Mouse (Mus musculus) myocyte (in vitro differentiated cells): ENCODE data around the gene Ccdc47. TPM values are rescaled to one million over a fixed set of nuclear protein-coding genes. Genes with fewer than 3 reads are reported as not detected.
A peak's percentile ranks its signal among the peaks of the same experiment; 100 is the strongest.

Source experiments
- H3K27me3 ChIP-seq: one replicate; pipeline ENCODE4 v1.6.1; 2011; ENCODE audit not compliant: control insufficient read depth, insufficient read depth, insufficient read length
- H3K36me3 ChIP-seq: one replicate; pipeline ENCODE4 v1.6.1; 2011; ENCODE audit not compliant: control insufficient read depth, insufficient read depth
- H3K4me2 ChIP-seq: one replicate; pipeline ENCODE4 v1.6.1; 2011; ENCODE audit warnings: low read depth, control low read depth
- H3K4me3 ChIP-seq: one replicate; pipeline ENCODE4 v1.5.1; 2011; ENCODE audit warnings: mild to moderate bottlenecking, control low read depth, moderate library complexity
- H3K79me2 ChIP-seq: one replicate; pipeline ENCODE4 v1.6.1; 2011; ENCODE audit not compliant: control insufficient read depth, insufficient read depth
- H3ac ChIP-seq: one replicate; pipeline ENCODE4 v1.6.1; 2011; ENCODE audit not compliant: control insufficient read depth, insufficient read length
- CEBPB ChIP-seq: IDR thresholded peaks from 2 replicates; pipeline ENCODE4 v1.6.1; 2011; ENCODE audit warnings: mild to moderate bottlenecking, moderate library complexity; ENCODE audit not compliant: poor library complexity, insufficient read depth, severe bottlenecking
- E2F4 ChIP-seq: IDR thresholded peaks from one replicate; pipeline ENCODE4 v1.6.1; 2011; ENCODE audit warnings: mild to moderate bottlenecking, control low read depth, moderate library complexity; ENCODE audit not compliant: insufficient read depth
- MAX ChIP-seq: IDR thresholded peaks from one replicate; pipeline ENCODE4 v1.6.1; 2011; ENCODE audit warnings: low read depth, mild to moderate bottlenecking, control low read depth
- MYOD1 ChIP-seq, 3 experiments: IDR thresholded peaks; one replicate each; pipeline ENCODE4 v1.6.1; 2011; ENCODE audit warnings: control low read depth in 2 of 3, low read depth in 2 of 3, mild to moderate bottlenecking in 2 of 3, moderate library complexity in 1 of 3; ENCODE audit not compliant: insufficient read length in 2 of 3, control insufficient read depth in 1 of 3
- MYOG ChIP-seq, 3 experiments: IDR thresholded peaks; one replicate each; pipeline ENCODE4 v1.6.1; 2011; ENCODE audit warnings: control low read depth in 2 of 3, low read depth in 2 of 3, mild to moderate bottlenecking in 2 of 3; ENCODE audit not compliant: insufficient read length in 2 of 3, control insufficient read depth in 1 of 3, insufficient read depth in 1 of 3
- POLR2A ChIP-seq: IDR thresholded peaks from one replicate; pipeline ENCODE4 v1.6.1; 2011; ENCODE audit warnings: low read depth, mild to moderate bottlenecking, control low read depth, moderate library complexity; ENCODE audit not compliant: insufficient read length
- POLR2AphosphoS2 ChIP-seq: IDR thresholded peaks from one replicate; pipeline ENCODE4 v1.6.1; 2011; ENCODE audit warnings: low read depth, control low read depth; ENCODE audit not compliant: insufficient read length
- REST ChIP-seq: IDR thresholded peaks from one replicate; pipeline ENCODE4 v1.6.1; 2011; ENCODE audit warnings: mild to moderate bottlenecking, control low read depth, moderate library complexity; ENCODE audit not compliant: insufficient read depth, insufficient read length
- SRF ChIP-seq: IDR thresholded peaks from one replicate; pipeline ENCODE4 v1.6.1; 2011; ENCODE audit warnings: low read depth; ENCODE audit not compliant: control insufficient read depth, insufficient read length
- TCF12 ChIP-seq: IDR thresholded peaks from one replicate; pipeline ENCODE4 v1.6.1; 2011; ENCODE audit warnings: mild to moderate bottlenecking, control low read depth; ENCODE audit not compliant: poor library complexity, insufficient read depth, severe bottlenecking
- TCF3 ChIP-seq: IDR thresholded peaks from one replicate; pipeline ENCODE4 v1.6.1; 2011; ENCODE audit warnings: low read depth, control low read depth; ENCODE audit not compliant: insufficient read length
- USF1 ChIP-seq: IDR thresholded peaks from one replicate; pipeline ENCODE4 v1.6.1; 2011; ENCODE audit warnings: low read depth, mild to moderate bottlenecking, control low read depth, moderate library complexity
- polyA plus RNA-seq: library from polyadenylated mRNA; unstranded; fragments of >200 nt; fragmentation: generic; extraction: Trizol; gene quantifications from one replicate; pipeline ENCODE4 v1.2.1, GENCODE M21; 2012; ENCODE audit warnings: missing spikeins

The Ccdc47 gene
- polyA plus RNA-seq = 31.6 TPM

DNA sequence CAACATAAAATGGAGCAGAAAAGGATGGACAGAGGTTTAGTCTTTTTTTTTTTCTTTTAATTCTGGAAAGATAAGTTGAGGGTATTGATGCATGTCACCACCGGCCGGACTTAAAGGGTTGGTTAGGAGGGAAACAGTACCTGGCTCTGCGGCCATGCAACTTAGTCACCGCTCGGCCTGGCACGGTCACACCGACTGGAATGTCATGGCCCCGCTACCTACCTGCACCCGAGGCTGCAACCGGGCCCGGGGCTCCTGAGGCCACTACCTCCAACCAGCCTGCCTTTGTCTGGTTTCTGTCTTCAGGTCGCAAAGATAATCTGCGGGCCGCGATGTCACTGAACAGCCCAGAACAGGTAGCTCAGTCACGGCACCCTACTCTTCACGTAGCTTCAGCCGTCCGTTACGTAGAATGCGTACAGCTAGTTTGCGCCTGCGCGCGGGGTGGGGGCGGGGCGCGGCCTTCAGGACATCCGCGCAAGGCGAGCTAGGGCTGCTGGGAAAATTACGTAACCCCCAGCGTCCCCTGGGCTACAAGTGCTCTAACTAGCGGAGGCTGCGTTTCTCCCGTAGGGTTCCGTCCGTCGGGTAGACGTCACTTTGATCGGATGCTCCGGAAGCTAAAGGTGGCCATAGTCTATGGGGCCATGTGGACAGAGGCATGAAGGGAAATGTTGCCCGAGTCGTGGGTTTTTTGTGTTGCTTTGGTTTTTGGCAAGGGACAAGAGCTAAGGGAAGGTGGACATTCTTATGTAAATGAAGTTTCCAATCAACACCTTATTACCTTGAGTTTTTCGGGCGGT lies at the start of gene Ccdc47:
TSS of gene Ccdc47 (minus strand) at position 418 of the 803 bp plus-strand sequence.
- peaks cover 87% of the 10 kb centered on the region for H3K79me2 ChIP-seq
- H3K4me2 ChIP-seq = peak within 1 kb of the TSS; percentile 90
- H3K27me3 ChIP-seq = no peaks in the 10 kb centered on the region
- peaks cover 17% of the 10 kb centered on the region for H3K36me3 ChIP-seq
- peak in 1 of 3 experiments; percentile 11 for TF ChIP-seq MYOG (IDR thresholded peaks at IDR 0.05; ENCODE audit: control insufficient read depth in 1 of 3, insufficient read depth in 1 of 3, insufficient read length in 2 of 3, low read depth in 2 of 3)
- no peak for TF ChIP-seq SRF
- peak; percentile 79 for TF ChIP-seq POLR2A
- no peak for TF ChIP-seq E2F4
- no peak for TF ChIP-seq TCF3
- peak; percentile 44 for TF ChIP-seq USF1
- peak; percentile 93 for TF ChIP-seq POLR2AphosphoS2
- TF ChIP-seq MYOD1 (IDR thresholded peaks at IDR 0.05; ENCODE audit: control insufficient read depth in 1 of 3, insufficient read length in 2 of 3, low read depth in 2 of 3) = peak in 1 of 3 experiments; percentile 40
- TF ChIP-seq REST = no peak
- peak; percentile 87 for TF ChIP-seq CEBPB
- peak; percentile 78 for TF ChIP-seq MAX
- TF ChIP-seq TCF12 = no peak
- H3ac ChIP-seq = peak within 1 kb of the TSS; percentile 97
- peak within 1 kb of the TSS; percentile 81 for H3K4me3 ChIP-seq

DNA sequence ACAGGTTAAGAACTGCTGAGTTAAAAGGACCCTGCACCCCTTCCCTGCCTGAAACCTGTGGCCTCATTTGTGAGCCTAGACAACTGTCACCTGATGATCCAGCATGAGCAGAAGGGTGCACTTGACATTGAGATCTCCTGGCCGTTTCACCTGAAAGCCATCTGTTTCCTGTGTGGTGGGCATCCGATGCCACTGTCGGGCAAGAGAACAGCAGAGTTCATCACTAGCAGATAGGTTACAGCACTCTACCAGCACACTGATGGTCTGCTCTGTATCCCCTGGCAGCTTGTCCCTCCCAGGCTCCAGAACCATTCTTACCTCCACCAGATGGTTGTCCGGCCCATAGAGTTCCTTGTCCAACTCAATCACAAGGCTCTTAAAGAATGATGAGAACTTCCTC lies 49.4 kb upstream of the Ccdc47 start:
- H3K79me2 ChIP-seq = peaks cover 23% of the 10 kb centered on the region
- no peaks in the 10 kb centered on the region for H3K27me3 ChIP-seq
- H3K4me3 ChIP-seq = no peak overlapping the region
- peaks cover 43% of the 10 kb centered on the region for H3K36me3 ChIP-seq
- H3ac ChIP-seq = no peak overlapping the region
- TF ChIP-seq TCF3 (no peak), CEBPB (no peak), REST (no peak), TCF12 (no peak), SRF (no peak), MYOG (IDR thresholded peaks at IDR 0.05; ENCODE audit: control insufficient read depth in 1 of 3, insufficient read depth in 1 of 3, insufficient read length in 2 of 3, low read depth in 2 of 3) (no peak), POLR2A (no peak), POLR2AphosphoS2 (no peak), MAX (no peak), MYOD1 (IDR thresholded peaks at IDR 0.05; ENCODE audit: control insufficient read depth in 1 of 3, insufficient read length in 2 of 3, low read depth in 2 of 3) (no peak), USF1 (no peak), E2F4 (no peak)
- H3K4me2 ChIP-seq = no peak overlapping the region

DNA sequence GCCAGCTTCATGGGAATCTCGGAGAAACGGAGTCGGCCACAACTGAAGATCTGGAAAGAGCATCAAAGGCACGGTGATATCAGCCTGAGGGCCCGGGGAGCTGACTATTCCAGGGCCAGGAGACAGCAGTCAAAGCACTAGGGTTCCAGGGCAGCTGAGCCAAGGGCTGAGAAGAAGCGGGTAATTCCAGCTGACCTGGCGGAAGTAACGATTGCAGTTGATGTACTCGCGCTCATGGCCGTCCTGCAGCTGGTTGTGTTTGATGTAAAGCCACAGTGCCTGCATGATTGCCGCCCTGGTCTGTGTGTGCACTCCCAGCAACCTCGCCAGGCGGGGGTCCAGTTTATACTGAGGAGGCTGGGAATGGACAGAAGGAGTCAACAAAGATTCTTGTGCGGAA lies 48.8 kb upstream of the Ccdc47 start:
- Histone ChIP-seq H3K36me3 (peaks cover 43% of the 10 kb centered on the region), H3K27me3 (no peaks in the 10 kb centered on the region), H3K4me2 (no peak overlapping the region), H3K79me2 (peaks cover 18% of the 10 kb centered on the region), H3K4me3 (no peak overlapping the region), H3ac (no peak overlapping the region)
- TF ChIP-seq REST = no peak
- TF ChIP-seq TCF12 = no peak
- no peak for TF ChIP-seq SRF
- TF ChIP-seq POLR2AphosphoS2 = peak; percentile 37
- no peak for TF ChIP-seq MAX
- TF ChIP-seq E2F4 = no peak
- no peak for TF ChIP-seq CEBPB
- TF ChIP-seq USF1 = no peak

DNA sequence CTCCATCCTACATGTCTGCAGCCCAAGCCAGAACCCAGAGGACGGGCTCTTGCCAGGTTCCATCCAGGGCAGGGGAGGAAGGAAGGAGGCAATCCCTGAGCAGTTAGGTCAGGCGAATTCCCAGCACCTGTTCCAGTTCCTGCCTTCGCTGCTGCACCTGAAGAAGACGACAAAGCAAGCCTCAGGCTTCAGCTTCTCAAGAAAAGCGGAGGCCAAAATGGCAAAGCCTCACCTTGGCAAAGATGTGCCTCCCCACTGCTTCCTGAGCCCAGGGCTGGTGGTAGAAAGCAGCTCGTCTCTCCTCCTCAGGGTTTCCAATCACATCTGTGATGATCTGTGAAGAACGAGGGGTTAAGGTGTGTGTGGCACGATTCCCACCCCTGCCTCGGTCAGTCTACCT lies 47.8 kb upstream of the Ccdc47 start:
- H3K4me2 ChIP-seq = no peak overlapping the region
- no peak overlapping the region for H3K4me3 ChIP-seq

DNA sequence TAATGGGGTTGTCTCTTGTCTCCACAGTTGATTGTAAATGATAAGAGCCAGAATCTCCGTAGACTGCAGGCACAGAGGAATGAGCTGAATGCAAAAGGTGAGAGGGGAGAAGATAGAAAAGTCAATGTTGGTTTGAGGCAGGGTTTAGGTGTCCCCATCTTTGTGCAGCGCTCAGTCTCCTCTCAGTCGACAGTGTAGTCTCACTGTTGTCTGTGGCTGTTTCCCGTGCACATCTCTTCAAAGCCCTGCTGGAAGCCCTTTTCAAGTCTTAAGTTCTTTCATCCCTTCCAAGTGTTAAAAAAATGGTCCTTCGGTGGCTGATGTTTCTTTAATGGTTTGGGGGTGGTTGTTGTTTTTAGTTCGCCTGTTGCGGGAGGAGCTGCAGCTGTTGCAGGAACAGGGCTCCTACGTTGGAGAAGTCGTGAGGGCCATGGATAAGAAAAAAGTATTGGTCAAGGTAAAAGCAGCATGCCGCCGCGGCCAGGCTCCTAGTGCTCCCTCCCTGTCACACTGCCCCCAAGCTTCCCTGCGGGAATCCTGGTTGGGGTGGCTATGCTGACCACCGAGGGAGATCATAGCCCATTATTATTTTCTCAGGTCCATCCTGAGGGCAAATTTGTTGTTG lies 44.8 kb upstream of the Ccdc47 start:
- Histone ChIP-seq H3K4me2 (no peak overlapping the region), H3K36me3 (peaks cover 33% of the 10 kb centered on the region), H3K4me3 (no peak overlapping the region)

More for the DNA sequence above, 47.8 kb upstream of the Ccdc47 start:
- Histone ChIP-seq H3ac (no peak overlapping the region), H3K27me3 (no peaks in the 10 kb centered on the region), H3K79me2 (peaks cover 19% of the 10 kb centered on the region), H3K36me3 (peaks cover 43% of the 10 kb centered on the region)
- no peak for TF ChIP-seq CEBPB

More for the DNA sequence above, 44.8 kb upstream of the Ccdc47 start:
- Histone ChIP-seq H3ac (no peak overlapping the region), H3K79me2 (peaks cover 44% of the 10 kb centered on the region), H3K27me3 (no peaks in the 10 kb centered on the region)
- TF ChIP-seq MAX (no peak), CEBPB (no peak), REST (no peak), USF1 (no peak), POLR2AphosphoS2 (no peak), MYOD1 (IDR thresholded peaks at IDR 0.05; ENCODE audit: control insufficient read depth in 1 of 3, insufficient read length in 2 of 3, low read depth in 2 of 3) (no peak), SRF (no peak), TCF3 (no peak), TCF12 (no peak), E2F4 (no peak), POLR2A (no peak), MYOG (IDR thresholded peaks at IDR 0.05; ENCODE audit: control insufficient read depth in 1 of 3, insufficient read depth in 1 of 3, insufficient read length in 2 of 3, low read depth in 2 of 3) (no peak)
